Comparison of ENCODE assay signal across 33 mouse cellular contexts in genomic region chr5:25541661-25542060, GRCm38 (mm10). TPM values are rescaled to one million over a fixed set of nuclear protein-coding genes. Genes with fewer than 3 reads are reported as not detected.
A peak's percentile ranks its signal among the peaks of the same experiment; 100 is the strongest.
DNase-seq lines count a peak whose midpoint lies in the region; ATAC-seq and TF ChIP-seq lines count a peak whose summit lies in the region.
"Had no signal": no experiment of that assay in that cellular context is flagged by ENCODE, and none has a peak within 500 bp of the region (broad histone marks: within the 10 kb centered on the region; RNA-seq: fewer than 3 reads in every experiment).

No protein-coding gene starts in this region.

- H3K9me3 ChIP-seq in embryonic facial prominence, embryonic 11.5 days (replicated peaks; ENCODE audit: control insufficient read depth, low read length), result no peaks in the 10 kb centered on the region
- no peaks in the 10 kb centered on the region; the same call in 1 of the 2 replicates for H3K9me3 ChIP-seq in embryonic facial prominence, embryonic 10.5 days
- H3K9me3 ChIP-seq in ES-E14 (ENCODE audit: control insufficient read depth, insufficient read depth, low read depth, low read length), result no peaks in the 10 kb centered on the region
- peaks cover 8% of the 10 kb centered on the region; the same call in 1 of the 2 replicates for H3K9me3 ChIP-seq in embryonic facial prominence, embryonic 13.5 days
- H3K9me3 ChIP-seq in limb, embryonic 11.5 days (ENCODE audit: control insufficient read depth, low read length), result no peaks in the 10 kb centered on the region
- H3K9me3 ChIP-seq in midbrain, embryonic 15.5 days, result no peaks in the 10 kb centered on the region
- H3K9me3 ChIP-seq: embryonic facial prominence, embryonic 15.5 days had no signal

- in situ Hi-C loops in ES-E14 (cut with MboI; ENCODE audit: low sequenced_read_pairs in 2 of 2, unreplicated experiment in 2 of 2), result no loop called here

- no peak overlapping the region for H3K4me3 ChIP-seq in embryonic facial prominence, embryonic 11.5 days (ENCODE audit: low read depth, low read length)
- no peak overlapping the region for H3K4me3 ChIP-seq in embryonic facial prominence, embryonic 10.5 days
- no peak overlapping the region for H3K4me3 ChIP-seq in ES-E14 (ENCODE audit: insufficient read depth in 1 of 2, low read depth in 1 of 2, low read length in 2 of 2, poor library complexity in 1 of 2, severe bottlenecking in 1 of 2)
- H3K4me3 ChIP-seq in embryonic facial prominence, embryonic 13.5 days, result no peak overlapping the region
- H3K4me3 ChIP-seq in limb, embryonic 11.5 days (ENCODE audit: low read depth, low read length), result no peak overlapping the region
- no peak overlapping the region for H3K4me3 ChIP-seq in midbrain, embryonic 15.5 days
- H3K4me3 ChIP-seq: embryonic facial prominence, embryonic 15.5 days; gastrocnemius, adult 2 months; heart, embryonic 12.5 days; heart, embryonic 15.5 days had no signal

- H3K36me3 ChIP-seq in embryonic facial prominence, embryonic 11.5 days (replicated peaks; ENCODE audit: control insufficient read depth, insufficient read depth, low read depth, low read length), result no peaks in the 10 kb centered on the region
- no peaks in the 10 kb centered on the region for H3K36me3 ChIP-seq in embryonic facial prominence, embryonic 10.5 days (replicated peaks)
- no peaks in the 10 kb centered on the region for H3K36me3 ChIP-seq in ES-E14 (ENCODE audit: control insufficient read depth, insufficient read depth, low read length, poor library complexity, severe bottlenecking)
- H3K36me3 ChIP-seq in embryonic facial prominence, embryonic 13.5 days, result no peaks in the 10 kb centered on the region
- H3K36me3 ChIP-seq in limb, embryonic 11.5 days (ENCODE audit: control insufficient read depth, insufficient read depth, low read length), result no peaks in the 10 kb centered on the region
- no peaks in the 10 kb centered on the region for H3K36me3 ChIP-seq in midbrain, embryonic 15.5 days (replicated peaks)
- H3K36me3 ChIP-seq: embryonic facial prominence, embryonic 15.5 days; heart, embryonic 12.5 days; heart, embryonic 15.5 days had no signal

- H3K9ac ChIP-seq in embryonic facial prominence, embryonic 11.5 days (replicated peaks; ENCODE audit: low read length), result no peak overlapping the region
- no peak overlapping the region for H3K9ac ChIP-seq in ES-E14 (ENCODE audit: insufficient read depth, low read depth, low read length, poor library complexity, severe bottlenecking)
- H3K9ac ChIP-seq in embryonic facial prominence, embryonic 13.5 days, result no peak overlapping the region
- H3K9ac ChIP-seq in limb, embryonic 11.5 days (ENCODE audit: low read length), result no peak overlapping the region
- no peak overlapping the region for H3K9ac ChIP-seq in midbrain, embryonic 15.5 days
- H3K9ac ChIP-seq: embryonic facial prominence, embryonic 15.5 days; forebrain, postnatal 0 days; heart, embryonic 12.5 days; heart, embryonic 15.5 days; hindbrain, embryonic 14.5 days had no signal

- H3K4me2 ChIP-seq in embryonic facial prominence, embryonic 11.5 days (ENCODE audit: low read depth, low read length), result no peak overlapping the region
- no peak overlapping the region for H3K4me2 ChIP-seq in embryonic facial prominence, embryonic 13.5 days
- no peak overlapping the region for H3K4me2 ChIP-seq in limb, embryonic 11.5 days (ENCODE audit: low read depth, severe bottlenecking)
- H3K4me2 ChIP-seq in midbrain, embryonic 15.5 days, result no peak overlapping the region
- H3K4me2 ChIP-seq: embryonic facial prominence, embryonic 15.5 days; heart, embryonic 12.5 days; heart, embryonic 15.5 days; hindbrain, embryonic 14.5 days had no signal

- H3K4me1 ChIP-seq in embryonic facial prominence, embryonic 11.5 days (ENCODE audit: control insufficient read depth, insufficient read depth, low read length), result no peaks in the 10 kb centered on the region
- 0 out of 2 replicates have a peak, but pooled peaks cover 5% of the 10 kb centered on the region for H3K4me1 ChIP-seq in embryonic facial prominence, embryonic 10.5 days
- H3K4me1 ChIP-seq in ES-E14 (ENCODE audit: control insufficient read depth in 2 of 2, insufficient read depth in 2 of 2, low read length in 2 of 2, poor library complexity in 1 of 2), result peaks cover 3 to 11% of the 10 kb centered on the region in 2 experiments
- H3K4me1 ChIP-seq in embryonic facial prominence, embryonic 13.5 days, result peaks cover 9% of the 10 kb centered on the region; the same call in 1 of the 2 replicates
- H3K4me1 ChIP-seq in limb, embryonic 11.5 days (ENCODE audit: control insufficient read depth, insufficient read depth, low read length), result no peaks in the 10 kb centered on the region
- H3K4me1 ChIP-seq in midbrain, embryonic 15.5 days, result no peaks in the 10 kb centered on the region
- H3K4me1 ChIP-seq: embryonic facial prominence, embryonic 15.5 days; heart, embryonic 12.5 days; heart, embryonic 15.5 days had no signal

- H3K27ac ChIP-seq in embryonic facial prominence, embryonic 11.5 days (replicated peaks; ENCODE audit: low read depth, low read length), result no peak overlapping the region
- no peak overlapping the region for H3K27ac ChIP-seq in embryonic facial prominence, embryonic 10.5 days (replicated peaks)
- no peak overlapping the region for H3K27ac ChIP-seq in ES-E14 (ENCODE audit: insufficient read depth, low read depth, low read length, poor library complexity, severe bottlenecking)
- H3K27ac ChIP-seq in embryonic facial prominence, embryonic 13.5 days, result peak overlapping the region; percentile 28; the same call in 1 of the 2 replicates
- no peak overlapping the region for H3K27ac ChIP-seq in limb, embryonic 11.5 days (replicated peaks; ENCODE audit: low read depth, low read length)
- H3K27ac ChIP-seq in midbrain, embryonic 15.5 days, result no peak overlapping the region
- H3K27ac ChIP-seq: embryonic facial prominence, embryonic 15.5 days; gastrocnemius, adult 2 months; heart, embryonic 15.5 days; hindbrain, embryonic 14.5 days had no signal

- 0 out of 2 replicates have a peak, but pooled peaks have one; percentile 44 for ATAC-seq in embryonic facial prominence, embryonic 11.5 days (replicated peaks; ENCODE audit: insufficient number of reproducible peaks, low FRiP score, low TSS enrichment, low read depth)
- ATAC-seq in embryonic facial prominence, embryonic 13.5 days (ENCODE audit: insufficient number of reproducible peaks, insufficient read depth, low FRiP score, low TSS enrichment, low read depth), result no peak
- ATAC-seq in limb, embryonic 11.5 days (ENCODE audit: insufficient number of reproducible peaks, low FRiP score, low TSS enrichment, low read depth), result no peak
- ATAC-seq in midbrain, embryonic 15.5 days (replicated peaks), result no peak
- ATAC-seq: activated CD4-positive, CD25-positive, alpha-beta regulatory T cell, adult 4 months; forebrain, embryonic 14.5 days; forebrain, postnatal 0 days; intestine, postnatal 0 days had no signal

- 34% methylated on average over 2 of the region's 2 CpGs for WGBS in embryonic facial prominence, embryonic 11.5 days
- WGBS in embryonic facial prominence, embryonic 10.5 days, result 51% methylated on average over 2 of the region's 2 CpGs
- WGBS in embryonic facial prominence, embryonic 13.5 days, result 21% methylated on average over 2 of the region's 2 CpGs
- 46% methylated on average over 2 of the region's 2 CpGs for WGBS in limb, embryonic 11.5 days
- 71% methylated on average over 2 of the region's 2 CpGs for WGBS in midbrain, embryonic 15.5 days

- peak; percentile 62 for DNase-seq in embryonic facial prominence, embryonic 11.5 days (ENCODE audit: low spot score)
- no peak for DNase-seq in embryonic facial prominence, embryonic 10.5 days (ENCODE audit: low spot score)
- DNase-seq in ES-E14 (ENCODE audit: low read depth, low spot score), result no peak
- peak; percentile 17 for DNase-seq in limb, embryonic 11.5 days (ENCODE audit: low spot score)
- DNase-seq in right cerebral cortex, postnatal 25 days, result no peak
- DNase-seq: adrenal gland, adult 8-10 months; adrenal gland, postnatal 25 days; B cell, adult 2 months; cerebellum, adult 11-12 months; cerebellum, adult 9-11 months; cerebellum, postnatal 25 days; forebrain, postnatal 0 days; gastrocnemius, adult 2 months; gastrocnemius, postnatal 14 days; heart, adult 18-20 months; heart, postnatal 10 days; heart, postnatal 4 days had no signal

- H3K27me3 ChIP-seq in embryonic facial prominence, embryonic 11.5 days (ENCODE audit: control insufficient read depth, insufficient read depth, low read length), result no peaks in the 10 kb centered on the region
- no peaks in the 10 kb centered on the region for H3K27me3 ChIP-seq in embryonic facial prominence, embryonic 10.5 days (replicated peaks; ENCODE audit: low read depth, poor library complexity, severe bottlenecking)
- H3K27me3 ChIP-seq in embryonic facial prominence, embryonic 13.5 days, result no peaks in the 10 kb centered on the region
- no peaks in the 10 kb centered on the region for H3K27me3 ChIP-seq in limb, embryonic 11.5 days (ENCODE audit: control insufficient read depth, insufficient read depth, low read length)
- no peaks in the 10 kb centered on the region for H3K27me3 ChIP-seq in midbrain, embryonic 15.5 days (replicated peaks)
- H3K27me3 ChIP-seq: CH12.LX; embryonic facial prominence, embryonic 15.5 days; heart, embryonic 12.5 days; heart, embryonic 15.5 days had no signal

TF ChIP-seq in ES-E14, 5 proteins besides CTCF, POLR2A, EP300 and RAD21 (continues in another document):
- TF ChIP-seq ZC3H11A (IDR thresholded peaks at IDR 0.05; ENCODE audit: borderline replicate concordance, low read depth, low read length) (no peak), CHD2 (IDR thresholded peaks at IDR 0.05; ENCODE audit: low read depth, low read length) (no peak), HCFC1 (IDR thresholded peaks at IDR 0.05; ENCODE audit: borderline replicate concordance, insufficient read depth, low read length) (no peak)

RNA-seq across cellular contexts. Expression of gene Cct8l1, which starts 25.8 kb away (rescaled TPM):
- polyA plus RNA-seq in embryonic facial prominence, embryonic 11.5 days (2014; fragmentation: Nextera tagmentation; extraction: Ambion mirVana), result not detected in 2 replicates
- 0.07 and 0.08 TPM in 2 replicates for polyA plus RNA-seq in embryonic facial prominence, embryonic 10.5 days (2016; fragmentation: Nextera tagmentation; extraction: Ambion mirVana)
- total RNA-seq in ES-E14 (2012; rRNA removed), result 0.21 and 0.22 TPM in 2 replicates
- polyA plus RNA-seq in embryonic facial prominence, embryonic 13.5 days (2015; fragmentation: Nextera tagmentation; extraction: Ambion mirVana), result 0.12 TPM in 1 of 2 replicates, not detected in the other
- polyA plus RNA-seq in limb, embryonic 11.5 days (2014; fragmentation: Nextera tagmentation; extraction: Ambion mirVana), result not detected in 2 replicates
- not detected in 2 replicates for polyA plus RNA-seq in midbrain, embryonic 15.5 days (2015; fragmentation: Nextera tagmentation; extraction: Ambion mirVana)
- total RNA-seq: adrenal gland, postnatal 25 days; CH12.LX; common myeloid progenitor, adult 5-6 weeks; forebrain, postnatal 0 days; gastrocnemius, postnatal 14 days; gastrocnemius, postnatal 4 days; heart, postnatal 10 days; heart, postnatal 4 days; MEL had no signal
- polyA plus RNA-seq: activated CD4-positive, CD25-positive, alpha-beta regulatory T cell, adult 4 months; embryonic facial prominence, embryonic 15.5 days; forebrain, embryonic 11.5 days; forebrain, embryonic 14.5 days; forebrain, postnatal 0 days; heart, embryonic 15.5 days; hindbrain, embryonic 11.5 days; hindbrain, embryonic 14.5 days; intestine, embryonic 14.5 days had no signal

RNA-seq across cellular contexts. Expression of gene Kmt2c, which starts 43.1 kb away (rescaled TPM):
- 14.0 and 15.8 TPM in 2 replicates for polyA plus RNA-seq in embryonic facial prominence, embryonic 11.5 days (2014; fragmentation: Nextera tagmentation; extraction: Ambion mirVana)
- 11.8 and 11.9 TPM in 2 replicates for polyA plus RNA-seq in embryonic facial prominence, embryonic 10.5 days (2016; fragmentation: Nextera tagmentation; extraction: Ambion mirVana)
- total RNA-seq in ES-E14 (2012; rRNA removed), result 50.6 and 56.7 TPM in 2 replicates
- 16.7 and 19.2 TPM in 2 replicates for polyA plus RNA-seq in embryonic facial prominence, embryonic 13.5 days (2015; fragmentation: Nextera tagmentation; extraction: Ambion mirVana)
- 14.2 and 16.6 TPM in 2 replicates for polyA plus RNA-seq in limb, embryonic 11.5 days (2014; fragmentation: Nextera tagmentation; extraction: Ambion mirVana)
- 20.4 and 20.8 TPM in 2 replicates for polyA plus RNA-seq in midbrain, embryonic 15.5 days (2015; fragmentation: Nextera tagmentation; extraction: Ambion mirVana)

Comparison
In these comparisons a context has a peak if more than half of its experiments do, and no peak if none do; other contexts are left out.
1. DNase-seq: peak in embryonic facial prominence, embryonic 11.5 days (single experiment) and limb, embryonic 11.5 days (single experiment); none in embryonic facial prominence, embryonic 10.5 days (single experiment), ES-E14 (single experiment) and right cerebral cortex, postnatal 25 days (single experiment).